9 mouse cellular contexts compared by ENCODE assay signal in the genomic region with DNA sequence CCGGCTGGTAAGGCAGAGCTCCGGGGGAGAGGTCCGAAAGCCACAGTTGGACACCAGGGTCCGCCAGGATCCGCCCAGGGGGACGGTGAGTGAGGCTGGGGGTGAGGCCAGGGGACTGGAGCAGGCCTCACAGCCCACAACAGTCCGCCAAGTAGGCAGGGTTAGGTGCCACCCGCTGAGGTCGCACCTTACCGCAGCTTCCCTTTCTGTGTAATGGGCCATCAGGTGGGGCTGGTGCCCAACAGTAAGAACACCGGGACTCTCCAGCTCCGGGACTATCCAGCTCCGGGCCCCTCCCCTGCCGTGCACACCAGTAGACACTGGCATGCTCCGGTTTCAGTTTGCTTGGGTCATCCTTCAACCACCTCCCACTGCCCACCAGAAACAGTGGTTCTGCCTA. TPM values are rescaled to one million over a fixed set of nuclear protein-coding genes. Genes with fewer than 3 reads are reported as not detected.
A peak's percentile ranks its signal among the peaks of the same experiment; 100 is the strongest.
DNase-seq lines count a peak whose midpoint lies in the region; ATAC-seq lines count a peak whose summit lies in the region.
"Had no signal": no experiment of that assay in that cellular context is flagged by ENCODE, and none has a peak within 500 bp of the region (broad histone marks: within the 10 kb centered on the region; RNA-seq: fewer than 3 reads in every experiment).

No protein-coding gene starts in this region.

- H3K4me1 ChIP-seq in heart, embryonic 13.5 days: peaks cover 38% of the 10 kb centered on the region
- peaks cover 15% of the 10 kb centered on the region for H3K4me1 ChIP-seq in megakaryocyte, embryonic 14.5 days

- no peak overlapping the region for H3K27ac ChIP-seq in heart, embryonic 13.5 days (replicated peaks)

- no peaks in the 10 kb centered on the region for H3K36me3 ChIP-seq in heart, embryonic 13.5 days
- H3K36me3 ChIP-seq in megakaryocyte, embryonic 14.5 days (replicated peaks; ENCODE audit: low read length): no peaks in the 10 kb centered on the region

- H3K9ac ChIP-seq in heart, embryonic 13.5 days: peak overlapping the region; percentile 91

- ATAC-seq in heart, embryonic 13.5 days (ENCODE audit: extremely low read depth, insufficient number of reproducible peaks, low FRiP score, low TSS enrichment): no peak
- ATAC-seq in granulocyte monocyte progenitor cell, adult 5-6 weeks (replicated peaks; ENCODE audit: poor library complexity, severe bottlenecking): peak; percentile 67
- no peak for ATAC-seq in inflammation-experienced regulatory T-cells, adult 6 months

- 16% methylated on average over 15 of the region's 15 CpGs for WGBS in heart, embryonic 13.5 days

- peak overlapping the region; percentile 99 for H3K4me2 ChIP-seq in heart, embryonic 13.5 days

- H3K4me3 ChIP-seq in heart, embryonic 13.5 days: peak overlapping the region; percentile 74
- peak overlapping the region; percentile 81 for H3K4me3 ChIP-seq in megakaryocyte, embryonic 14.5 days (replicated peaks)

- H3K9me3 ChIP-seq in heart, embryonic 13.5 days: no peaks in the 10 kb centered on the region
- no peaks in the 10 kb centered on the region for H3K9me3 ChIP-seq in megakaryocyte, embryonic 14.5 days

- intact Hi-C loops in heart, postnatal 25 days (cut with DNase I): no loop called here

- no peak for DNase-seq in heart, postnatal 25 days (ENCODE audit: low spot score)
- peak; percentile 39 for DNase-seq in ZHBTc4 (ENCODE audit: low read depth, low spot score)
- no peak for DNase-seq in gastrocnemius, adult 18-20 months (ENCODE audit: low spot score)
- no peak for DNase-seq in spleen, postnatal 10 days (ENCODE audit: low spot score in 2 of 2)

- peaks cover 51% of the 10 kb centered on the region for H3K27me3 ChIP-seq in heart, embryonic 13.5 days (replicated peaks)
- H3K27me3 ChIP-seq in megakaryocyte, embryonic 14.5 days (replicated peaks): peaks cover 85% of the 10 kb centered on the region

RNA-seq across cellular contexts. Expression of gene Adam11, which starts 1.0 kb away (rescaled TPM):
- polyA plus RNA-seq in heart, embryonic 13.5 days (2015; fragmentation: Nextera tagmentation; extraction: Ambion mirVana): 6.7 and 7.3 TPM in 2 replicates
- total RNA-seq in heart, postnatal 25 days (2021): 1 to 10 TPM; 3.8 to 4.1 TPM
- total RNA-seq in granulocyte monocyte progenitor cell, adult 5-6 weeks (2014; fragmentation: Nextera tagmentation): 9.4 TPM in 1 of 2 replicates, not detected in the other
- 0.17 TPM in 1 of 2 replicates, not detected in the other for total RNA-seq in granulocyte monocyte progenitor cell, adult 5-6 weeks (2017)
- polyA plus RNA-seq in megakaryocyte, embryonic 14.5 days (2012; ENCODE audit: insufficient read depth, low replicate concordance): 0.78 TPM in 1 of 2 replicates, not detected in the other
- under 1 TPM; 0.31 to 0.41 TPM for total RNA-seq in gastrocnemius, adult 18-20 months (2021)
- polyA plus RNA-seq in inflammation-experienced regulatory T-cells, adult 6 months (2017; shearing (Covaris generic)): under 1 TPM in 1 of 3 experiments, not detected in 2; 0.20 TPM
- total RNA-seq: CH12.LX had no signal

RNA-seq across cellular contexts. Expression of gene Gjc1, which starts 57.3 kb away (rescaled TPM):
- polyA plus RNA-seq in heart, embryonic 13.5 days (2015; fragmentation: Nextera tagmentation; extraction: Ambion mirVana): 46.5 and 50.3 TPM in 2 replicates
- 10 to 100 TPM; 27.4 to 29.2 TPM for total RNA-seq in heart, postnatal 25 days (2021)
- total RNA-seq in granulocyte monocyte progenitor cell, adult 5-6 weeks (2014; fragmentation: Nextera tagmentation): not detected in 2 replicates
- total RNA-seq in granulocyte monocyte progenitor cell, adult 5-6 weeks (2017): not detected in 2 replicates
- polyA plus RNA-seq in megakaryocyte, embryonic 14.5 days (2012; ENCODE audit: insufficient read depth, low replicate concordance): not detected in 2 replicates
- 1 to 10 TPM; 3.7 to 4.6 TPM for total RNA-seq in gastrocnemius, adult 18-20 months (2021)
- polyA plus RNA-seq in inflammation-experienced regulatory T-cells, adult 6 months (2017; shearing (Covaris generic)): not detected
- total RNA-seq: CH12.LX had no signal

Comparison
In these comparisons a context has a peak if more than half of its experiments do, and no peak if none do; other contexts are left out.
1. RNA of gene Gjc1, which starts 57.3 kb away (total RNA-seq): 27.4 to 29.2 TPM in heart, postnatal 25 days; 3.7 to 4.6 TPM in gastrocnemius, adult 18-20 months and not detected in granulocyte monocyte progenitor cell, adult 5-6 weeks; every median in the first group is over 4 times any median in the second.